Mouse (Mus musculus) forebrain, embryonic 13.5 days (tissue): ENCODE data around the gene Trmt10b. TPM values are rescaled to one million over a fixed set of nuclear protein-coding genes. Genes with fewer than 3 reads are reported as not detected.

ENCODE experiments used
- ATAC-seq: fragments of 200-750 bp; cut with Nextera tagmentation; 2 replicates; pipeline ENCODE4 v1.8.0; 2017
- H3K27ac ChIP-seq: fragments of 300-500 bp; sonication (generic); 2 replicates; pipeline ENCODE4 v1.5.1; 2015; ENCODE audit warnings: inconsistent platforms, mild to moderate bottlenecking, moderate library complexity
- H3K27me3 ChIP-seq: fragments of 300-500 bp; sonication (generic); 2 replicates; pipeline ENCODE4 v1.6.1; 2015; ENCODE audit warnings: mild to moderate bottlenecking, inconsistent platforms
- H3K36me3 ChIP-seq: fragments of 300-500 bp; sonication (generic); 2 replicates; pipeline ENCODE4 v1.6.1; 2015; ENCODE audit warnings: mild to moderate bottlenecking, inconsistent platforms; ENCODE audit not compliant: poor library complexity, severe bottlenecking
- H3K4me1 ChIP-seq: fragments of 300-500 bp; sonication (generic); 2 replicates; pipeline ENCODE4 v1.6.1; 2015; ENCODE audit warnings: inconsistent platforms
- H3K4me2 ChIP-seq: fragments of 300-500 bp; sonication (generic); 2 replicates; pipeline ENCODE4 v1.6.1; 2015; ENCODE audit warnings: inconsistent platforms, mild to moderate bottlenecking, moderate library complexity
- H3K4me3 ChIP-seq: fragments of 300-500 bp; sonication (generic); 2 replicates; pipeline ENCODE4 v1.5.1; 2015; ENCODE audit warnings: mild to moderate bottlenecking, inconsistent platforms
- H3K9ac ChIP-seq: fragments of 300-500 bp; sonication (generic); 2 replicates; pipeline ENCODE4 v1.6.1; 2015; ENCODE audit warnings: mild to moderate bottlenecking, inconsistent platforms
- H3K9me3 ChIP-seq: fragments of 300-500 bp; sonication (generic); replicated peaks from 2 replicates; pipeline ENCODE4 v1.6.1; 2016; ENCODE audit warnings: inconsistent platforms
- WGBS: fragments of 180-500 bp; shearing (Covaris S2); methylation state at CpG from one replicate; pipeline ENCODE4 v1.1.7; 2015; 5-methylcytosine and 5-hydroxymethylcytosine counted together
- polyA plus RNA-seq: library from polyadenylated mRNA; unstranded; fragments of >200 nt; fragmentation: Nextera tagmentation; extraction: Ambion mirVana; gene quantifications from 2 replicates; pipeline ENCODE4 v1.2.1, GENCODE M21; 2015

The Trmt10b gene
- polyA plus RNA-seq, 1 experiment from 2014 or later: 22.1 TPM

DNA sequence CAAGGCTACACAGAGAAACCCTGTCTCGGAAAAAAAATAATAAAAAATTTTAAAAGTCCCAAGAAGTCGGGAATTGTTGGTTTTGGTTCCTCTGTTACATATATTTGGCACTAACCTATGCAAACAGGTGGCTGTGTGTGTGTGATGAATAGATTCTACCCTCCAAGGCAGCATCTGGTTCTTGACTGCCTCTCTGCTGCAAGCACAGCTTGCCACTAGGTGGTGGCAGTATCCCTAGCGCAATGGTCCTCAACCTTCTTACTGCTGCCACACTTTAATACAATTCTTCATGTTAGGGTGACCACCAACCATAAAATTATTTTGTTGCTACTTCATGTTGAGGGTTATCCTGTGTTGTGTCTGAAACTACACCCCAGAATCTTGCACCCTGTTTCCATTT, 10.6 kb upstream of the Trmt10b start:
- no peak for ATAC-seq
- WGBS: 51% methylated on average over 3 of the region's 3 CpGs
- H3K4me3 ChIP-seq: no peak overlapping the region

DNA sequence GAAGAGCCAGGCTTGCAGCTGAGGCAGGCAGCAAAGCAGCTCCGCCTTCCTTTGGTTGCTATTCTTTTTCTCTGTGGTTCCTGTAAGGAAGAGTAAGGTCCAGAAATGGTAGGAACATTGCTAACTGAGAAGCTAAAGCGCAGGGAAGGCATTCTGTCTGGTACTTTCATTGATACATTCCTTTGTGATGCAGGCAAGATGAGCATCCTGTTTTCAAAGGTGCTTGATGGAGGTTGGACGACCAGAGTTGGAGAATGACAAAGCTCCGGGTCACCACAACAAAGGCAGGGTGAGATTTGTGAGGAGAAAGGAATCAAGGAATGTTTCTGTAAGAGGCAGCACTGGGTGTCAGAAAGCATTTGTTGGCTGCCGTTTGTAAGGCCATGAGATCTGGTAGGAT, 9.0 kb upstream of the Trmt10b start:
- WGBS: 78% methylated on average over 5 of the region's 5 CpGs

More for the DNA sequence above, 10.6 kb upstream of the Trmt10b start:
- Histone ChIP-seq H3K36me3 (no peaks in the 10 kb centered on the region), H3K4me2 (no peak overlapping the region), H3K4me1 (no peaks in the 10 kb centered on the region), H3K9me3 (no peaks in the 10 kb centered on the region), H3K27ac (no peak overlapping the region), H3K27me3 (no peaks in the 10 kb centered on the region), H3K9ac (no peak overlapping the region)

DNA sequence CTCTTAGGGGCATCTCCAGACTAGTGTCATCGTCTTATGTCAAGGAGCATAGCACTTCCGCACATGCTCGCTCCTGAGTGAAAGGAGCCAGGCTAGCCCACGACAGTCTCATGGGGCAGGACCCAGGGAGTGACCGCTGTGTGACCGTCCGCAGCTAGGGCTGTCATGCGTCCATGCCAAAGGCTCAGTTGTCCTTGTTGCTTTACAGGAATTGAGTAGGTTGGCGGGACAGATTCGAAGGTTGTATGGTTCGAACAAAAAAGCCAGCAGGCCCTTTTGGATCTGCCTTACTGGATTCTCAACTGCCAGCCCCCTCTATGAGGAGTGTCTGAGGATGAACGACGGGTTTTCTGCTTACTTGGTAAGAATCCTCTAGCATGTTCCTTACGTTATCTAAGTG, 8.6 kb downstream of the Trmt10b start:
- Histone ChIP-seq H3K4me3 (no peak overlapping the region), H3K9ac (no peak overlapping the region), H3K4me1 (no peaks in the 10 kb centered on the region), H3K27me3 (no peaks in the 10 kb centered on the region), H3K9me3 (no peaks in the 10 kb centered on the region), H3K4me2 (no peak overlapping the region), H3K36me3 (peaks cover 83% of the 10 kb centered on the region), H3K27ac (no peak overlapping the region)
- WGBS: 96% methylated on average over 14 of the region's 14 CpGs
- no peak for ATAC-seq

More for the DNA sequence above, 9.0 kb upstream of the Trmt10b start:
- Histone ChIP-seq H3K27ac (no peak overlapping the region), H3K9me3 (no peaks in the 10 kb centered on the region), H3K36me3 (no peaks in the 10 kb centered on the region), H3K27me3 (no peaks in the 10 kb centered on the region), H3K4me2 (no peak overlapping the region), H3K9ac (no peak overlapping the region), H3K4me3 (no peak overlapping the region), H3K4me1 (no peaks in the 10 kb centered on the region)
- no peak for ATAC-seq

DNA sequence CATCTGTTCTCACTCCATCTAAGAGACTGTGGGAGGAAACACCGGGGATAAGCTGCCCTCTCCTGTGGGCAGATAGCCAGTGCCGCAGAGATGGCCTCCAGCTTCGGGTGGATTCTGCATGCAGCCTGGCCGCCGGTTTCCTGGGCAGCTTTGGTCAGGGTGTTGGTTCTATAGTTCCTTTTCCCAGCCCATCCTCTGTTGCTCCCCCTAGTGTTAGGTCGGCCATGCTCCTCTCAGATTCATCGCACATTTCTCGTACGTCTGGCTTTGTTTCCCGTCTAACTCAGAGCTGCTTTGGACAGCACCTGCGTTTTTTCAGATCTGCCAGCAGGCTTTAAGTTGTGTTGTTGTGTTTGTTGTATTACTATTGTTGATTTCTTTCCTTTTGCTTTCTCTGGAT, 11.1 kb downstream of the Trmt10b start:
- no peaks in the 10 kb centered on the region for H3K4me1 ChIP-seq
- H3K27ac ChIP-seq: no peak overlapping the region
- no peak for ATAC-seq
- no peak overlapping the region for H3K4me3 ChIP-seq
- no peaks in the 10 kb centered on the region for H3K27me3 ChIP-seq
- H3K4me2 ChIP-seq: no peak overlapping the region
- peaks cover 76% of the 10 kb centered on the region for H3K36me3 ChIP-seq
- H3K9me3 ChIP-seq: no peaks in the 10 kb centered on the region
- WGBS: 28% methylated on average over 11 of the region's 11 CpGs
- H3K9ac ChIP-seq: no peak overlapping the region

DNA sequence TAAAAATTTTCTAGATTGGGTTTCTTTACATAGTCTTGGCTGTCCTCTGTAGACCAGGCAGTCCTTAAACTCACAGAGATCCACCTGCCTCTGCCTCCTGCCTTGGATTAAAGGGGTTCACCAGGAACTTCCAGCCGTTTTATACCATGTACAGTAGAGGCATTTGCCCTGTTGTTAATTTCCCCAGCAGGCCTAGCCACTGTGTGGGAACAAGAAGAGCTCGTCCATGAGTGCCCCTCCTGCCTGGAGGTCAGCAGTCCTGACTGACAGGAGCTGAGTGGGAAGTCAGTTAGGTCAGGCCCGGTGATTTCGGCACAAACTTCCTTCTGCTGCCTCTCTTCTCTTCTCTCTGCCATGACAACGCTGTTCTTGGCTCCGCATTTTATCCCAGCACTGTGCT, 11.7 kb downstream of the Trmt10b start:
- Histone ChIP-seq H3K9me3 (no peaks in the 10 kb centered on the region), H3K36me3 (peaks cover 74% of the 10 kb centered on the region), H3K4me3 (no peak overlapping the region), H3K4me2 (no peak overlapping the region), H3K27me3 (no peaks in the 10 kb centered on the region), H3K4me1 (no peaks in the 10 kb centered on the region), H3K9ac (no peak overlapping the region), H3K27ac (no peak overlapping the region)
- 89% methylated on average over 6 of the region's 6 CpGs for whole genome bisulfite sequencing
- ATAC-seq: no peak

DNA sequence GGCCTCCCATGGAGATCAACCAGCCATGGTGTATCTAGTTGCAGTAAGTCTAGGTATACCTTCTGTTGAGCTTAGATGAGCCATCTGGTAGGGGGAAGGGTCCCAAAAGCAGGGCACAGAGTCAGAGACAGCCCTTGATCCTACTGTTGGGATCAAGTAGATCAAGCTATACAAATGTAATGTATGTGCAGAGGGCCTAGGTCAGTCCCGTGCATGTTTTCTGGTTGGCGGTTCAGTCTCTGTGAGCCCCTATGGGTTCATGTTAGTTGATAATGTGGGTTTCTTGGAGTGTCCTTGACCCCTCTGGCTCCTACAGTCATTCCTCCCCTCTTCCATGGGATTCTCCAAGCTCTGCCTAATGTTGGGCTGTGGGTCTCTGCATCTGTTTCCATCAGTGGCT, 14.1 kb downstream of the Trmt10b start:
- peaks cover 71% of the 10 kb centered on the region for H3K36me3 ChIP-seq
- ATAC-seq: no peak

DNA sequence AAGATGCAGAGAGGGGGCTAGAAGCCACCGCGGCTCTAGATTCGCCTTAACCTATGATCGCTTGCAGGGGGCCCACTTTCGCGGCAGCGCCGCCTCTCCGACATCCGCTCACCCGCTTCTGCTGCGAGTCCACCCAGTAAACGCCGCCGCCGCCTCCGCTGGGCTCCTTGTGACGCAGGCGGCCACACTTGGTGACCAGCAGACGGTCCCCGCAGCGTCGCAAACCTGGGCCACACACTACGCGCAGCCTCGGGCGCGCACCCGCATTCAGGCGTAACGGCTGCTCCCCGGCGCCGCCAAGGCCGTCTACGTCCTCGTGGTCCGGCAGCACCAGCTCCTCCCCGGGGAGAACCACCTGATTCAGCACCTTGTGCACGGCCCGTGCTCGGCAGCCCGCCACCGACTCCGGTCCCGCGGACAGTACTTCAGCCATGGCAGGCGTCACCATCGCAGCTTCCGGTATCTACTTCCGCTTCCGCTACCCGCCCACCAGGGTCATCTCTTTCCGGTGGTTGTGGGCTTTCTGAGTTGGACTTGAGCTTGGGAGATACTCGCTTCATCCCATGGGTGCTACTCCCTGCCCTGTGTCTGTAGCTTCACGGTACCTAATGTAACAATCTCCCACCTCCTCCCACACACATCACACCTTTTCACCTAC, 23.4 kb downstream of the Trmt10b start:
- Histone ChIP-seq H3K9ac (peak overlapping the region; percentile 93), H3K27ac (peak overlapping the region; percentile 77), H3K27me3 (peaks cover 26% of the 10 kb centered on the region), H3K9me3 (no peaks in the 10 kb centered on the region), H3K4me1 (peaks cover 16% of the 10 kb centered on the region), H3K4me3 (peak overlapping the region; percentile 90), H3K4me2 (peak overlapping the region; percentile 80), H3K36me3 (peaks cover 28% of the 10 kb centered on the region)
- peak; percentile 89 for ATAC-seq
- 1% methylated on average over 56 of the region's 56 CpGs for WGBS

More for the DNA sequence above, 14.1 kb downstream of the Trmt10b start:
- 98% methylated on average over 2 of the region's 2 CpGs for WGBS
- H3K9ac ChIP-seq: no peak overlapping the region
- no peaks in the 10 kb centered on the region for H3K9me3 ChIP-seq
- H3K27me3 ChIP-seq: no peaks in the 10 kb centered on the region
- no peak overlapping the region for H3K4me3 ChIP-seq
- H3K4me2 ChIP-seq: no peak overlapping the region
- H3K4me1 ChIP-seq: no peaks in the 10 kb centered on the region
- H3K27ac ChIP-seq: no peak overlapping the region

DNA sequence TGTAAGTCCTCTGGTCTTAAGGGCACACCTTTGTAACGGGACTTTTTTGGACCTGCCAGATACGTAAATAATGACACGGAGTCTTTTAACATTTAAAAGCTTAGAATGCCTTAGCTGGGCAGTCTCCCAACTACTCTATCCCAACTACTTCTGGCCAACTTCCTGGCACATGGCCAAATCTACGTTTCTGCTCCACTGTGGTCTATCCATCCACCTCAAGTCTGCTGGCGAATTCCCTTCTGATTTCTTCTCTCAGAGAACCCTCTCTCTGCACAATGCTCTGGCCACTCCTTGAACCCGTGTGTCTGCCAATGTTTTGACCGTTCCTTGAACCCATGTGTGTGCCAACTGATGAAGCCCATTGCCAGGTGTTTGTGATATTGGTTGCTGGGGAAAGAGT, 34.2 kb downstream of the Trmt10b start:
- no peak for ATAC-seq
- 79% methylated on average over 7 of the region's 7 CpGs for WGBS
- H3K27me3 ChIP-seq: 0 out of 2 replicates have a peak, but pooled peaks cover 2% of the 10 kb centered on the region
- no peak overlapping the region for H3K4me2 ChIP-seq
- no peaks in the 10 kb centered on the region for H3K36me3 ChIP-seq
- H3K9ac ChIP-seq: no peak overlapping the region
- H3K9me3 ChIP-seq: no peaks in the 10 kb centered on the region
- no peak overlapping the region for H3K27ac ChIP-seq
- H3K4me3 ChIP-seq: no peak overlapping the region
- H3K4me1 ChIP-seq: no peaks in the 10 kb centered on the region

DNA sequence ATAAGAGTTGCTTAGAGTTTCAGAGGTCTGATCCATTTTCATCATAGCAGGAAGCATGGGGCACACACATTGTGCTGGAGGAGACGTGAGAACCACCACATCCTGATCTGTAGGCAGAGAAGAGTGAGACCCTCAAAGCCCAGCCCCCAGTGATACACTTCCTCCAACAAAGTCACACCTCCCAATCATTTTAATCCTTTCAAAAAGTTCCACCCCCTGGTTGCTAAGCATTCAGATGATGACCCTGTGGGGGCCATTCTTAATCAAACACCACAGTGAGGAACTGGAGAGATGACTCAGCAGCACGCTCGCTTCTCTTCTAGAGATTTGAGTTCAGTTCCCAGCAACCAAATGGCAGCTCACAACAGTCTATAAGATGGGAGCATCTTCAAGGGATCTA, 35.5 kb downstream of the Trmt10b start:
- WGBS: 76% methylated on average over 3 of the region's 3 CpGs
- Histone ChIP-seq H3K4me2 (no peak overlapping the region), H3K9ac (no peak overlapping the region), H3K27ac (no peak overlapping the region), H3K4me3 (no peak overlapping the region), H3K4me1 (no peaks in the 10 kb centered on the region), H3K9me3 (no peaks in the 10 kb centered on the region), H3K36me3 (no peaks in the 10 kb centered on the region), H3K27me3 (no peaks in the 10 kb centered on the region)
- ATAC-seq: no peak

DNA sequence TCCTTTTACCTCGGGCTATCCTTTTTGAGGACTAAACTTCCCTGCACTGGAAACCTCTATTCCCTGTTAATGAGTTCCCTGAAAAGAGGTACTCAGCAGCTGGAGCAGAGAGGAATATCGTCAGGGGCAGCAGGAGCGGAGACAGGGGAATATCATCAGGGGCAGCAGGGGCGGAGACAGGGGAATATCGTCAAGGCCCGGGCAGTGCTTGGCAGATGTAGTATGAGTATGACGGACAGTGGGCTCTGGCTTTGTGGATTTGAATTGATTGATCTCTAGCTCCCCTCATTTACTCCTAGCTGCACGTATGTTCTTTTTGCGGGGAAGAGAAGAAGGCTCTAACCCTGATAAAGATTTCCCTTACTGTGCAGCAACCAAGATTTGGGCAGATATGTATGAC, 44.3 kb downstream of the Trmt10b start:
- no peaks in the 10 kb centered on the region for H3K27me3 ChIP-seq
- 54% methylated on average over 9 of the region's 9 CpGs for WGBS
- peak overlapping the region; percentile 92 for H3K4me2 ChIP-seq
- H3K9me3 ChIP-seq: no peaks in the 10 kb centered on the region
- H3K4me1 ChIP-seq: peaks cover 26% of the 10 kb centered on the region
- peak overlapping the region; percentile 93 for H3K27ac ChIP-seq
- H3K36me3 ChIP-seq: no peaks in the 10 kb centered on the region
- peak overlapping the region; percentile 96 for H3K9ac ChIP-seq
- ATAC-seq: no peak
- H3K4me3 ChIP-seq: peak overlapping the region; percentile 98

DNA sequence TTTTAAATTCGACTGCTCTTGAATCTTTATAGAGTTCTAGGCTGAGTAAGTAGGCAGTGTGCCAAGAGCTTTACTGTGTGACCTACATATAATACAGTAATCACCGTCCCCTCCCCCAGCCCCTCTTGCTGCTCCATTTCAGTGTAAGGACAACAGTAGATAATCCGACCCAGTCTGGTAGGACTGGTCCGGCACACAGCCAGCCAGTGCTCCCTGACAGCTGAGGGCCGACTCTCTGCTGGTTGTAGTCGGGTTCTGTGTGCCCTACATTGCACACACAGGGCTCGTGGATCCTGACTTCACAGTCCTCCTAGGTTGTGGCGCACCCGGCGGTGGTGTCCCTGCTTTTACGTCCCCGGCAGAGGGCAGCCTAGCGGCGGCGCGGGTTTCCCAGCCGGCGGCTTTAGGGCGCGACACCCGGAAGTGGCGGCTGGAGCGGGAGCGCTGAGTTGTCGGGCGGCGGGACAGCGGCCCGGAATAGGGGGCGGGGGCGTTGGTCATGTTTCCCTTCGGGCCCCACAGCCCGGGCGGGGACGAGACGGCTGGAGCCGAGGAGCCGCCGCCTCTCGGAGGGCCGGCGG, 44.8 kb downstream of the Trmt10b start, which contains the start of gene Dcaf10:
TSS of gene Dcaf10 (plus strand) at position 433 of the 581 bp plus-strand sequence.
- peak; percentile 96 for ATAC-seq
- Histone ChIP-seq H3K9me3 (no peaks in the 10 kb centered on the region), H3K4me3 (peak within 1 kb of the TSS; percentile 98), H3K27ac (peak within 1 kb of the TSS; percentile 93), H3K4me1 (peaks cover 26% of the 10 kb centered on the region), H3K9ac (peak within 1 kb of the TSS; percentile 96), H3K4me2 (peak within 1 kb of the TSS; percentile 92), H3K27me3 (no peaks in the 10 kb centered on the region), H3K36me3 (no peaks in the 10 kb centered on the region)
- WGBS: 2% methylated on average over 29 of the region's 42 CpGs

DNA sequence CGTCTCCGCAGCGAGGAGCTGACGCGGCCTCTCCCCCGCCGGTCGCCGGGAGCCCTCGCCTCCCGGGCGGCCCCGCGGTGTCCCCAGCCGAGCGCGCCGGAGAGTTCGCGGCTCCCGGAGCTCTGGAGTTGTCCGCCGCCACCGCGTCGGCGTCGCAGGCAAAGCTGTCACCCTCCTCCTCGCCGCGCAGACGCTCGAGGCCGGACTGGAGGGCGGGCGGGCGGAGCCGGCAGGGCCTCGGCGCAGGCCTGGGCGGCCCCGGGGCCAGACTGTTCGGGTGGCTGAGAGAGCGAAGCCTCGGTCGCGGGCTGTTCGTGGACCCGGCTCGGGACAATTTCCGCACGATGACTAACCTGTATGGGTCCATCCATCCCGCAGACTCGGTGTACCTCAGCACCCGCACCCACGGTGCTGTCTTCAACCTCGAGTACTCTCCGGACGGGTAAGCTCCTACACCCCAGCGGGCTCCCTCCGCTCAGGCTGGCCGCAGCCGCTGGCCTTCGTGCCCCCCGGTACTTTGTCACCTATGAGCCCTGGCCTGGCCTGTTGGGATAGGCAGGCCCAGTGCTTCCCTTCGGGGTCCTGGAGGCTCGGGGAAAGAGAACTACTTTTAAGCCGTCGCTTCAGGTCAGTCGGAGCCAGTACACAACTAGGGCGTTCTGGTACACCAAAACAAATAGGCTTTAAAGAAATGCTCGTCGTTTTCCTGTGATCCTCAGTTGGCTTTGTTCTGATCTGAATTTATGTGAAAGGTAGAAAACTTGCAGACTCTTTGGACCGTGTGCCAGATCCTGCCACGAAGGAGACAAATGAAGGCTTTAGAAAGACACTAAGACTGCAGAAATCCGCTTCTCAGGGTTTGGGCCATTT, 45.6 kb downstream of the Trmt10b start, which contains the start of gene Exosc3:
TSS of gene Exosc3 (minus strand) at position 447 of the 870 bp plus-strand sequence.
- ATAC-seq: peak; percentile 76
- WGBS: under 1% methylated on average over 74 of the region's 76 CpGs

More for the DNA sequence above, 45.6 kb downstream of the Trmt10b start, which contains the start of gene Exosc3:
- peaks cover 26% of the 10 kb centered on the region for H3K4me1 ChIP-seq
- no peaks in the 10 kb centered on the region for H3K27me3 ChIP-seq
- peak within 1 kb of the TSS; percentile 96 for H3K9ac ChIP-seq
- peak within 1 kb of the TSS; percentile 98 for H3K4me3 ChIP-seq
- H3K36me3 ChIP-seq: no peaks in the 10 kb centered on the region
- H3K27ac ChIP-seq: peak within 1 kb of the TSS; percentile 93
- no peaks in the 10 kb centered on the region for H3K9me3 ChIP-seq
- H3K4me2 ChIP-seq: peak within 1 kb of the TSS; percentile 92
